Mouse (Mus musculus) left cerebral cortex, postnatal 25 days (tissue): ENCODE data around the gene Serpina3a. TPM values are rescaled to one million over a fixed set of nuclear protein-coding genes. Genes with fewer than 3 reads are reported as not detected.

Experiments used
- DNase-seq, 2 experiments: peaks; one replicate each; pipeline ENCODE4 v3.0.0; 2022; ENCODE audit warnings: low spot score in 2 of 2, mixed read lengths in 1 of 2
- intact Hi-C: fragments of 180-260 bp; cut with DNase I; formaldehyde crosslinking; loops from one replicate; pipeline ENCODE4 v1.15.1; 2025
- total RNA-seq, 2 experiments: library from RNA; stranded (reverse); gene quantifications; 2 replicates each; pipeline ENCODE4 v1.2.3; 2021

The Serpina3a gene
- total RNA-seq, 2 experiments from 2014 or later: not detected

DNA sequence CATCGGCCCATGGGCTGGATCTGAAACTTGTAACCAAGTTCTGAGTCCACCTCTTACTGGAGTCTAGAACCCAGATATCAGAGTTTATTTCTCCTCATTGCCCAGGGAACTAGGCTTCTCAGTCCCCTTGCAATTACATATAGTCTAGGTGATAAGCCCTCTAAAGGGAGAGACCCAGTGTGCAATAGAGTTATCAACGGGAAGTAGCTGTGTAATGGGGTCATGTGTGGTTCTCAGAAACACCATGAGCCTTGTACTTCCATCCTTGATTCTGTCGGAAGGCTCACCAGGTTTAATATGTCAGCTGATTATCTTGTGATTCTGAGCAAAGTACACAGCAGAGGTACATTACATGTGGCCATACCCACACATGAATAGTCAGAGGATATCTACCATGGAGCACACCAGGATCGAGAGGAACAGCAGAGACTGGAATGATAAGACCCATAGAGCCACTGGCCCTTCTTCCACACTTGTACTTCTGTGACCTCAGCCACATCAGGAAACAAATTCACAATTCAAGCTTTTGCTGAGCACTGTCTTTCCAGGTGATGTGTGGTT, 28.1 kb downstream of the Serpina3a start:
- no peak for DNase-seq
- intact Hi-C loops: no loop called here

GRCm38 (mm10) chr12:104141506-104141905, 29.0 kb downstream of the Serpina3a start:
- no peak for DNase-seq

GRCm38 (mm10) chr12:104142427-104142826, 29.9 kb downstream of the Serpina3a start:
- intact Hi-C loops: no loop called here
- no peak for DNase-seq

More at GRCm38 (mm10) chr12:104141506-104141905, 29.0 kb downstream of the Serpina3a start:
- intact Hi-C loops: no loop called here

GRCm38 (mm10) chr12:104143286-104143685, 30.8 kb downstream of the Serpina3a start:
- intact Hi-C loops: no loop called here
- DNase-seq: no peak

GRCm38 (mm10) chr12:104145571-104145970, 33.0 kb downstream of the Serpina3a start:
- DNase-seq: no peak
- intact Hi-C loops: no loop called here

- intact Hi-C loops: no loop called here
- no peak for DNase-seq
Measured at GRCm38 (mm10) chr12:104151989-104152388, 39.5 kb downstream of the Serpina3a start.

DNA sequence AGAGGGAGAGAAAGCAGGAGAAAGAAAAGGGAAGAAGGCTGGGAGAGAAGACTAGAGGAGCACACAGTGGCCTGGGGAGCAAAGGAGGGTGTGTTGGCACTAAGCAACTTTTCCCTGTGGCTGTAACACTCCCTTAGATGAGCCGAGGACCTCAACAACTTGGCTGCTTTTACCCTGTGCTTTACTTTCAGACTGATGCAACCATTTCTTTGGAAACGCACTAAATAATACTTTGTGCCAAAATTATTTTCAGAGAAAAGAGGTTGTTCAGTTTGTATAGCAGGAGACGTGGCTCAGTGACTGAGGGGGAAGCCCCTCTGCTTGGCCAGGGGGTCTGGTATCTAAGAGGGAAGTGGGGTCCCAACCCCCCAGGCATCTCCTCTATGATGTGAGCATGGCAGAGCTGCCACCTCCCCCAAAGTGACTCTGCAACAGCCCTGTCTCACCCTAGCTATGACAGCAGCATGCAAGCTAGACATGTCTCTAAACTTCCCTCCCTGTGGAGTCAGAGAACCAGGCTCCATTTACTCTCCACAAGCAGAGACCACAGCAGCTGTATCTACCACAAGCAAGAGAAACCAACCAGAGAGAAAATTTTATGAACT, 40.6 kb downstream of the Serpina3a start:
- DNase-seq: no peak
- intact Hi-C loops: no loop called here

DNA sequence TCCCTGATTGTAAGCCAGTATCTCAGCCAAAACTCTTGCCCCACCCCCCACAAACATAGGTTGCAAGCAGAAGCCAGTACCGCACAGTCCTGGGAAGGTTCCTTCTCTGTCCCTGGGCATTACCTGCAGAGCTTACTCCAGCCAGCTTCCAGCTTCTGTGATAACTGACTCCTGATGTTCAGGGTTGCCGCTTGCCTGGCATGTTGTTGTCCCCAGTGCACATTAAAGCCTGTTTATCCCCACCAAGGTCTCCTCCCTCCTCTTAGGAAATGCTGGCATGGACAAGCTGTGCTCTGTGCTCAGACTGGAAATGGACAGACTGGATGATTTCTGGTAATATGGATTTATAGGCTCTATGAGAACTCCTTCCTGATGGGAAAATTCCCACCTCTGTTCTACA, 41.1 kb downstream of the Serpina3a start, which contains the start of gene Serpina3c:
Serpina3c (minus strand) TSS at position 215 of the 400 bp plus-strand sequence.
- DNase-seq: no peak
- intact Hi-C loops: no loop called here

Other genes starting within 250 kb of the Serpina3a start
- gene Serpina1a, start 249.2 kb upstream of the Serpina3a start, total RNA-seq: not detected
- not detected for gene Serpina1c, start 207.8 kb upstream of the Serpina3a start, total RNA-seq
- not detected for gene Serpina1e, start 153.7 kb upstream of the Serpina3a start, total RNA-seq
- gene Serpina11, start 122.8 kb upstream of the Serpina3a start, total RNA-seq: not detected
- gene Serpina9, start 99.0 kb upstream of the Serpina3a start, total RNA-seq: 1 to 10 TPM in 1 of 2 experiments, under 1 TPM in 1; 0.60 to 8.6 TPM
- not detected for gene Serpina12, start 68.3 kb upstream of the Serpina3a start, total RNA-seq
- gene Serpina5, start 11.6 kb upstream of the Serpina3a start, total RNA-seq: not detected
- not detected for gene Serpina3b, start 15.3 kb downstream of the Serpina3a start, total RNA-seq
- gene Serpina3c, start 41.1 kb downstream of the Serpina3a start, total RNA-seq: under 1 TPM in 1 of 2 experiments, not detected in 1; 0.18 TPM
- not detected for gene Serpina3f, start 101.8 kb downstream of the Serpina3a start, total RNA-seq
- not detected for gene Serpina3g, start 123.5 kb downstream of the Serpina3a start, total RNA-seq
- gene Serpina3i, start 150.4 kb downstream of the Serpina3a start, total RNA-seq: not detected
- not detected for gene Serpina3j, start 201.8 kb downstream of the Serpina3a start, total RNA-seq
- not detected for gene Serpina3k, start 225.8 kb downstream of the Serpina3a start, total RNA-seq
- gene Serpina3m, start 225.8 kb downstream of the Serpina3a start, total RNA-seq: under 1 TPM in 1 of 2 experiments, not detected in 1; 0.25 TPM